Mouse (Mus musculus) ES-E14 (cell line): ENCODE measurements around the gene Marc1.

Source experiments
- CHD2 ChIP-seq: IDR thresholded peaks from 2 replicates; pipeline ENCODE4 v1.6.1; 2014; ENCODE audit warnings: mild to moderate bottlenecking, low read depth, low read length, inconsistent platforms
- HCFC1 ChIP-seq: IDR thresholded peaks from 2 replicates; pipeline ENCODE4 v1.6.1; 2012; ENCODE audit warnings: low read length, inconsistent platforms, borderline replicate concordance; ENCODE audit not compliant: insufficient read depth
- MAFK ChIP-seq: IDR thresholded peaks from 2 replicates; pipeline ENCODE4 v1.6.1; 2014; ENCODE audit warnings: mild to moderate bottlenecking, low read depth, low read length, inconsistent platforms; ENCODE audit not compliant: insufficient read depth
- ZC3H11A ChIP-seq: IDR thresholded peaks from 2 replicates; pipeline ENCODE4 v1.6.1; 2012; ENCODE audit warnings: low read depth, mild to moderate bottlenecking, inconsistent platforms, low read length, borderline replicate concordance
- ZNF384 ChIP-seq: IDR thresholded peaks from 2 replicates; pipeline ENCODE4 v1.6.1; 2012; ENCODE audit warnings: low read depth, low read length, inconsistent platforms

GRCm38 (mm10) chr1:184810780-184811575 is at the start of gene Marc1:
- TF ChIP-seq HCFC1 (no peak), CHD2 (no peak), ZC3H11A (no peak), MAFK (no peak), ZNF384 (no peak)
